Mouse (Mus musculus) embryonic facial prominence, embryonic 12.5 days (tissue): ENCODE measurements around the gene BC048562. TPM values are rescaled to one million over a fixed set of nuclear protein-coding genes. Genes with fewer than 3 reads are reported as not detected.

Experiments used
- ATAC-seq: fragments of 200-750 bp; cut with Nextera tagmentation; 2 replicates; pipeline ENCODE4 v1.8.0; 2017; ENCODE audit not compliant: insufficient number of reproducible peaks, insufficient read depth, low FRiP score, low TSS enrichment
- H3K27ac ChIP-seq: fragments of 300-500 bp; sonication (generic); 2 replicates; pipeline ENCODE4 v1.5.1; 2016; ENCODE audit warnings: mild to moderate bottlenecking
- H3K27me3 ChIP-seq: fragments of 300-500 bp; sonication (generic); 2 replicates; pipeline ENCODE4 v1.6.1; 2016; ENCODE audit warnings: mild to moderate bottlenecking, moderate library complexity
- H3K36me3 ChIP-seq: fragments of 300-500 bp; sonication (generic); 2 replicates; pipeline ENCODE4 v1.6.1; 2016; ENCODE audit warnings: mild to moderate bottlenecking
- H3K4me1 ChIP-seq: fragments of 300-500 bp; sonication (generic); 2 replicates; pipeline ENCODE4 v1.6.1; 2016
- H3K4me2 ChIP-seq: fragments of 300-500 bp; sonication (generic); replicated peaks from 2 replicates; pipeline ENCODE4 v1.6.1; 2016; ENCODE audit warnings: mild to moderate bottlenecking, moderate library complexity
- H3K4me3 ChIP-seq: fragments of 300-500 bp; sonication (generic); 2 replicates; pipeline ENCODE4 v1.5.1; 2016; ENCODE audit warnings: mild to moderate bottlenecking
- H3K9ac ChIP-seq: fragments of 300-500 bp; sonication (generic); 2 replicates; pipeline ENCODE4 v1.6.1; 2016; ENCODE audit warnings: mild to moderate bottlenecking, moderate library complexity
- H3K9me3 ChIP-seq: fragments of 300-500 bp; sonication (generic); 2 replicates; pipeline ENCODE4 v1.6.1; 2016; ENCODE audit warnings: mild to moderate bottlenecking, moderate library complexity
- WGBS: fragments of 180-500 bp; shearing (Covaris S2); methylation state at CpG from one replicate; pipeline ENCODE4 v1.1.7; 2016; 5-methylcytosine and 5-hydroxymethylcytosine counted together
- polyA plus RNA-seq: library from polyadenylated mRNA; unstranded; fragments of >200 nt; fragmentation: Nextera tagmentation; extraction: Ambion mirVana; gene quantifications from 2 replicates; pipeline ENCODE4 v1.2.1, GENCODE M21; 2016

Gene BC048562
- polyA plus RNA-seq, 1 experiment from 2014 or later, result not detected

- whole genome bisulfite sequencing, result 46% methylated on average over 6 of the region's 6 CpGs
- Histone ChIP-seq H3K27me3 (no peaks in the 10 kb centered on the region), H3K36me3 (peaks cover 14% of the 10 kb centered on the region), H3K9ac (peak overlapping the region; percentile 59), H3K4me1 (peaks cover 38% of the 10 kb centered on the region), H3K4me2 (peak overlapping the region; percentile 65), H3K27ac (peak overlapping the region; percentile 84), H3K4me3 (peak overlapping the region; percentile 53), H3K9me3 (no peaks in the 10 kb centered on the region)
- ATAC-seq, result no peak
Observed at GRCm38 (mm10) chr9:108451519-108452160, 15.4 kb downstream of the BC048562 start.

- Histone ChIP-seq H3K9ac (peak overlapping the region; percentile 59), H3K4me3 (peak overlapping the region; percentile 53), H3K4me2 (peak overlapping the region; percentile 65), H3K4me1 (peaks cover 38% of the 10 kb centered on the region), H3K27ac (peak overlapping the region; percentile 84), H3K9me3 (no peaks in the 10 kb centered on the region), H3K36me3 (peaks cover 14% of the 10 kb centered on the region), H3K27me3 (no peaks in the 10 kb centered on the region)
- under 1% methylated on average over 40 of the region's 40 CpGs for WGBS
- peak; percentile 83 for ATAC-seq
Observed at GRCm38 (mm10) chr9:108452291-108452906, 16.1 kb downstream of the BC048562 start.

- H3K4me3 ChIP-seq, result peak overlapping the region; percentile 53
- no peaks in the 10 kb centered on the region for H3K9me3 ChIP-seq
- H3K4me2 ChIP-seq, result peak overlapping the region; percentile 65
- H3K4me1 ChIP-seq, result peaks cover 38% of the 10 kb centered on the region
- peaks cover 9% of the 10 kb centered on the region for H3K36me3 ChIP-seq
- 33% methylated on average over 6 of the region's 6 CpGs for WGBS
- H3K27me3 ChIP-seq, result no peaks in the 10 kb centered on the region
- ATAC-seq, result no peak
- peak overlapping the region; percentile 84 for H3K27ac ChIP-seq
- peak overlapping the region; percentile 59 for H3K9ac ChIP-seq
Observed at GRCm38 (mm10) chr9:108452911-108453310, 16.6 kb downstream of the BC048562 start.

- Histone ChIP-seq H3K4me3 (peak overlapping the region; percentile 53; the same call in 1 of the 2 replicates), H3K9ac (0 out of 2 replicates have a peak overlapping the region, but pooled peaks have one; percentile 25), H3K4me2 (peak overlapping the region; percentile 65), H3K36me3 (peaks cover 4% of the 10 kb centered on the region), H3K27ac (peak overlapping the region; percentile 84; the same call in 1 of the 2 replicates), H3K27me3 (no peaks in the 10 kb centered on the region), H3K9me3 (no peaks in the 10 kb centered on the region), H3K4me1 (peaks cover 38% of the 10 kb centered on the region)
- ATAC-seq, result no peak
- 77% methylated on average over 4 of the region's 4 CpGs for WGBS
Observed at GRCm38 (mm10) chr9:108453458-108453857, 17.2 kb downstream of the BC048562 start.

- no peak overlapping the region for H3K9ac ChIP-seq
- WGBS, result 86% methylated on average over 6 of the region's 6 CpGs
Observed at GRCm38 (mm10) chr9:108454429-108454828, 18.1 kb downstream of the BC048562 start.

GRCm38 (mm10) chr9:108455747-108456571 lies 19.7 kb downstream of the BC048562 start:
- Histone ChIP-seq H3K36me3 (no peaks in the 10 kb centered on the region), H3K27ac (no peak overlapping the region), H3K4me2 (no peak overlapping the region), H3K9ac (no peak overlapping the region), H3K9me3 (no peaks in the 10 kb centered on the region), H3K4me3 (no peak overlapping the region), H3K27me3 (no peaks in the 10 kb centered on the region), H3K4me1 (peaks cover 18% of the 10 kb centered on the region)
- WGBS, result 71% methylated on average over 12 of the region's 12 CpGs
- no peak for ATAC-seq

More at GRCm38 (mm10) chr9:108454429-108454828, 18.1 kb downstream of the BC048562 start:
- Histone ChIP-seq H3K36me3 (no peaks in the 10 kb centered on the region), H3K4me3 (no peak overlapping the region), H3K27me3 (no peaks in the 10 kb centered on the region), H3K4me2 (no peak overlapping the region), H3K4me1 (peaks cover 34% of the 10 kb centered on the region), H3K9me3 (no peaks in the 10 kb centered on the region), H3K27ac (no peak overlapping the region)
- ATAC-seq, result no peak

GRCm38 (mm10) chr9:108456953-108457352 lies 20.7 kb downstream of the BC048562 start:
- Histone ChIP-seq H3K27ac (no peak overlapping the region), H3K9me3 (no peaks in the 10 kb centered on the region), H3K9ac (no peak overlapping the region), H3K4me3 (no peak overlapping the region), H3K4me1 (peaks cover 18% of the 10 kb centered on the region), H3K4me2 (no peak overlapping the region), H3K36me3 (no peaks in the 10 kb centered on the region), H3K27me3 (no peaks in the 10 kb centered on the region)
- 88% methylated on average over 10 of the region's 10 CpGs for whole genome bisulfite sequencing
- no peak for ATAC-seq

GRCm38 (mm10) chr9:108459939-108460318 lies 23.6 kb downstream of the BC048562 start:
- Histone ChIP-seq H3K4me3 (peak overlapping the region; percentile 95), H3K9me3 (no peaks in the 10 kb centered on the region), H3K36me3 (peaks cover 22% of the 10 kb centered on the region), H3K27me3 (no peaks in the 10 kb centered on the region), H3K27ac (peak overlapping the region; percentile 85; the same call in 1 of the 2 replicates), H3K9ac (no peak overlapping the region; the same call in 1 of the 2 replicates), H3K4me1 (peaks cover 12% of the 10 kb centered on the region), H3K4me2 (peak overlapping the region; percentile 80)
- WGBS, result 95% methylated on average over 1 of the region's 1 CpGs
- ATAC-seq, result no peak

GRCm38 (mm10) chr9:108460319-108461178 lies 24.3 kb downstream of the BC048562 start, which contains the start of gene Ccdc71:
TSS of gene Ccdc71 (plus strand) at chr9:108460527.
- Histone ChIP-seq H3K27ac (peak within 1 kb of the TSS; percentile 85), H3K4me2 (peak within 1 kb of the TSS; percentile 80), H3K4me3 (peak within 1 kb of the TSS; percentile 95), H3K36me3 (peaks cover 28% of the 10 kb centered on the region), H3K4me1 (peaks cover 12% of the 10 kb centered on the region), H3K9me3 (no peaks in the 10 kb centered on the region), H3K27me3 (no peaks in the 10 kb centered on the region), H3K9ac (peak within 1 kb of the TSS; percentile 89)
- ATAC-seq, result peak; percentile 50
- under 1% methylated on average over 52 of the region's 52 CpGs for WGBS

GRCm38 (mm10) chr9:108461181-108461631 lies 24.9 kb downstream of the BC048562 start, which contains the start of gene Klhdc8b:
TSS of gene Klhdc8b (minus strand) at chr9:108461581.
- H3K27ac ChIP-seq, result peak within 1 kb of the TSS; percentile 85
- no peaks in the 10 kb centered on the region for H3K27me3 ChIP-seq
- no peaks in the 10 kb centered on the region for H3K9me3 ChIP-seq
- peak within 1 kb of the TSS; percentile 89 for H3K9ac ChIP-seq
- H3K4me2 ChIP-seq, result peak within 1 kb of the TSS; percentile 80
- peaks cover 12% of the 10 kb centered on the region for H3K4me1 ChIP-seq
- peak within 1 kb of the TSS; percentile 95 for H3K4me3 ChIP-seq
- ATAC-seq, result peak; percentile 36
- H3K36me3 ChIP-seq, result peaks cover 32% of the 10 kb centered on the region
- WGBS, result 22% methylated on average over 11 of the region's 11 CpGs
